Mouse (Mus musculus) frontal cortex, adult 2 months (tissue): Measurements from ENCODE around the gene Echdc3. TPM values are rescaled to one million over a fixed set of nuclear protein-coding genes. Genes with fewer than 3 reads are reported as not detected.

Experiments
- DNase-seq, 2 experiments: peaks; one replicate each; pipeline ENCODE4 v3.0.0; 2022; ENCODE audit warnings: low spot score in 1 of 2; ENCODE audit errors: extremely low spot score in 1 of 2
- polyA plus RNA-seq: library from polyadenylated mRNA; depleted of rRNA; stranded (reverse); fragments of >200 nt; gene quantifications from 2 replicates; pipeline ENCODE4 v1.2.3, GENCODE M21; 2012

The Echdc3 gene
- polyA plus RNA-seq, 1 experiment = 1.2 TPM

- no peak for DNase-seq
Measured at GRCm38 (mm10) chr2:6227059-6227445, 14.2 kb upstream of the Echdc3 start.

GRCm38 (mm10) chr2:6226361-6227058 lies 13.7 kb upstream of the Echdc3 start:
- no peak for DNase-seq

GRCm38 (mm10) chr2:6220141-6220805 lies 7.4 kb upstream of the Echdc3 start:
- peak; percentile 52 to 94 for DNase-seq

- no peak for DNase-seq
Measured at GRCm38 (mm10) chr2:6212327-6212723, 508 bp downstream of the Echdc3 start.

GRCm38 (mm10) chr2:6210840-6211239 lies 2.0 kb downstream of the Echdc3 start:
- DNase-seq = no peak

GRCm38 (mm10) chr2:6209746-6210145 lies 3.1 kb downstream of the Echdc3 start:
- DNase-seq = no peak

GRCm38 (mm10) chr2:6209116-6209515 lies 3.7 kb downstream of the Echdc3 start:
- peak; percentile 22 to 56 for DNase-seq

- DNase-seq = no peak
Measured at GRCm38 (mm10) chr2:6207736-6208135, 5.1 kb downstream of the Echdc3 start.

GRCm38 (mm10) chr2:6196363-6196973 lies 16.4 kb downstream of the Echdc3 start:
- no peak for DNase-seq

GRCm38 (mm10) chr2:6195468-6196239 lies 17.2 kb downstream of the Echdc3 start:
- no peak for DNase-seq

- DNase-seq = no peak
Measured at GRCm38 (mm10) chr2:6194497-6194896, 18.3 kb downstream of the Echdc3 start.

- no peak for DNase-seq
Measured at GRCm38 (mm10) chr2:6193591-6193973, 19.3 kb downstream of the Echdc3 start.

GRCm38 (mm10) chr2:6192820-6193590 lies 19.8 kb downstream of the Echdc3 start:
- peak; percentile 28 to 88 for DNase-seq

- no peak for DNase-seq
Measured at GRCm38 (mm10) chr2:6190036-6190435, 22.8 kb downstream of the Echdc3 start.

- no peak for DNase-seq
Measured at GRCm38 (mm10) chr2:6189675-6189998, 23.2 kb downstream of the Echdc3 start.

GRCm38 (mm10) chr2:6188891-6189674 lies 23.8 kb downstream of the Echdc3 start:
- no peak for DNase-seq

- DNase-seq = no peak
Measured at GRCm38 (mm10) chr2:6187418-6187817, 25.4 kb downstream of the Echdc3 start.

- no peak for DNase-seq
Measured at GRCm38 (mm10) chr2:6186913-6187312, 25.9 kb downstream of the Echdc3 start.

GRCm38 (mm10) chr2:6179749-6180117 lies 33.1 kb downstream of the Echdc3 start:
- DNase-seq = no peak
